Mouse (Mus musculus): ENCODE data around the gene Golph3l. TPM values are rescaled to one million over a fixed set of nuclear protein-coding genes. Genes with fewer than 3 reads are reported as not detected.
"Not testable (repeated sequence)": the region's sequence is repeated elsewhere in the genome, so short reads cannot be mapped to it uniquely, and the experiment has no call there.

Golph3l gene
- total RNA-seq (2014; rRNA removed) (17.3 and 18.4 TPM in 2 replicates), polyA plus RNA-seq (2015; fragmentation: Nextera tagmentation; extraction: Ambion mirVana) (19.3 and 20.1 TPM in 2 replicates)

DNA sequence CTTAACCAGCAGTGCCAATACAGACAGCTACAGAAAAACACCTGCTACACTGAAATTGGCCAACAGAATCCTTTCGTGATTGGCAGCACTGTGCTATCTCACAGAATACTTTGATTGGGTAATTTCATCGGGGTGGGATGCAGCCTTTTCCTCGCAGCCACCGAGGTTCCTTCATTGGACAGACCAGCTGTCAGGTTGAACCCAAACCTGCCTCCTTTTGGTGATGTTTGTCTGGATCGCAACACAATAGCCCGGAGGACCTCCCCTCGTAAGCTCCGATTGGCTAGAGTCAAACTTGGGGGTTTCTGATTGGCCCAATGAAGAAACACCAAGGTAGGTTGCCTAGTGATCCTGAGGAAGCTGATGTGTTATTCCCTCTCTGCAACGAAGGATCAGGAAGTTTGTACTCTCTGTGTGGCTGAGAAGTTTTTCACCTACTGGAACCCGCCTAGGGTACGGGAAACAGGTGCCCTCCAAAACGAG, at the start of gene Golph3l:
TSS of gene Golph3l (plus strand) at position 331 of the 483 bp plus-strand sequence.
- Histone ChIP-seq H3K9me3 (ENCODE audit: low read length) (no peaks in the 10 kb centered on the region), H3K36me3 (ENCODE audit: insufficient read depth, low read length) (no peaks in the 10 kb centered on the region), H3K9ac (replicated peaks; ENCODE audit: low read length) (peak within 1 kb of the TSS; percentile 40), H3K4me1 (ENCODE audit: insufficient read depth, low read length) (no peaks in the 10 kb centered on the region), H3K4me2 (ENCODE audit: low read depth, low read length) (peak within 1 kb of the TSS; percentile 64), H3K27ac (peak within 1 kb of the TSS; percentile 57), H3K4me3 (ENCODE audit: low read length) (peak within 1 kb of the TSS; percentile 67), H3K27me3 (ENCODE audit: insufficient read depth, low read length) (no peaks in the 10 kb centered on the region)
- DNase-seq (ENCODE audit: low spot score) (peak; percentile 97), ATAC-seq (peak; percentile 100)
- WGBS = under 1% methylated on average over 12 of the region's 12 CpGs
- peak; percentile 23; the same call in 1 of the 2 replicates for TF ChIP-seq CTCF (IDR thresholded peaks at IDR 0.05; ENCODE audit: low read depth)

DNA sequence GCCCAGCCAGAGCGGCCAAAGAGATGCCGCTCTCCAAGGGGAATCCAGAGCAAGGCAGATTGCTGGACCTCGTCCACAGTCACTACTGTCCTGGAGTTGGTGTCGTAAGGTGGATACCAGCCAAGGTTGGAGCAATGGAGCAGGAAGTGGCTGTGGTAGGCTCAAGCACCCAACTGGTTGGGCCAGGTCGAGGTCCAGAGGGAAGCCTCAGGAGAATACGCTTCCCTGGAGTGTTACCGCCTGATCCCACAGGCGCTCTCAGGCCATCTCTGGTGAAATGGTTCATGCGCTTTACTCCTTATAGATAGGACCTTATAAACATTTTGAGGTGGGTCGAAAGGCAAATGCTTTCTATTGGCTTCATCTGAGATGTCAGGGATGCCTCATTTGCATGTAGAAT, 49.8 kb upstream of the Golph3l start:
- TF ChIP-seq CTCF (IDR thresholded peaks at IDR 0.05; ENCODE audit: low read depth) = no peak
- H3K9me3 ChIP-seq (ENCODE audit: low read length) = no peaks in the 10 kb centered on the region
- no peak overlapping the region for H3K4me3 ChIP-seq (ENCODE audit: low read length)
- H3K36me3 ChIP-seq (ENCODE audit: insufficient read depth, low read length) = no peaks in the 10 kb centered on the region
- H3K9ac ChIP-seq (replicated peaks; ENCODE audit: low read length) = no peak overlapping the region
- ATAC-seq (no peak), DNase-seq (ENCODE audit: low spot score) (no peak)
- H3K4me2 ChIP-seq (ENCODE audit: low read depth, low read length) = no peak overlapping the region
- H3K27me3 ChIP-seq (ENCODE audit: insufficient read depth, low read length) = no peaks in the 10 kb centered on the region
- no peaks in the 10 kb centered on the region for H3K4me1 ChIP-seq (ENCODE audit: insufficient read depth, low read length)
- WGBS = 90% methylated on average over 10 of the region's 10 CpGs
- no peak overlapping the region for H3K27ac ChIP-seq

DNA sequence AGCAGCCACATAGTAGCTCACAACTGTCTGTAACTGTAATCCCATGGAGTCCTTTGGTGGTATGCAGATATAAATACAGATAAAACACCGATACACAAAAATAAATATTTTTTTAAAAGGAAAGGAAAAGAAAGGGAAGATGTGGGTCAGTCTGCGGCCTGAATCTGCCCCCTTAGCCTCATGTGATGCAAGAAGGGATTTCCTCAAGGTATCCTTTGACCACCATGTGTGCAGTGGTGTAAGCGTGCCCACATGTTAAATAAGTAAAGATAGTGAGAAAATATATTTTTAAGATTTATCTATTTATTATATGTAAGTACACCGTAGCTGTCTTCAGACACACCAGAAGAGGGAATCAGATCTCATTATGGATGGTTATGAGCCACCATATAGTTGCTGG, 48.9 kb upstream of the Golph3l start:
- TF ChIP-seq CTCF (IDR thresholded peaks at IDR 0.05; ENCODE audit: low read depth) = no peak
- WGBS = 94% methylated on average over 4 of the region's 4 CpGs
- no peaks in the 10 kb centered on the region for H3K4me1 ChIP-seq (ENCODE audit: insufficient read depth, low read length)

DNA sequence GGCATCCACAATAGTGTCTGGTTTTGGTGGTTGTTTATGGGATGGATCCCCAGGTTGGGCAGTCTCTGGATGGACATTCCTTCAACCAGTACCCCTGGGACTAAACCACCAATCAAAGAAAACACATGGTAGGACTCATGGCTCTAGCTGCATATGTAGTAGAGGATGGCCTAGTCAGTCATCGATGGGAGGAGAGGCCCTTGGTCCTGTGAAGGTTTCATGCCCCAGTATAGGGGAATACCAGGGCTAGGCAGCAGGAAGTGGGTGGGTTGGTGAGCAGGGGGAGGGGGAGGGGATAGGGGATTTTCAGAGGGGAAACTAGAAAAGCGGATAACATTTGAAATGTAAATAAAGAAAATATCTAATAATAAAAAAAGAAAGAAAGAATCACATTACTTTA, 47.5 kb upstream of the Golph3l start:
- H3K4me1 ChIP-seq (ENCODE audit: insufficient read depth, low read length); H3K9ac ChIP-seq (replicated peaks; ENCODE audit: low read length); H3K4me2 ChIP-seq (ENCODE audit: low read depth, low read length); H3K27me3 ChIP-seq (ENCODE audit: insufficient read depth, low read length); DNase-seq (ENCODE audit: low spot score); H3K36me3 ChIP-seq (ENCODE audit: insufficient read depth, low read length); H3K4me3 ChIP-seq (ENCODE audit: low read length); ATAC-seq; H3K9me3 ChIP-seq (ENCODE audit: low read length); H3K27ac ChIP-seq: not testable (repeated sequence)
- 85% methylated on average over 2 of the region's 2 CpGs for WGBS

More for the DNA sequence above, 48.9 kb upstream of the Golph3l start:
- no peak for ATAC-seq
- Histone ChIP-seq H3K36me3 (ENCODE audit: insufficient read depth, low read length) (no peaks in the 10 kb centered on the region), H3K27me3 (ENCODE audit: insufficient read depth, low read length) (no peaks in the 10 kb centered on the region), H3K4me2 (ENCODE audit: low read depth, low read length) (no peak overlapping the region), H3K9ac (replicated peaks; ENCODE audit: low read length) (no peak overlapping the region), H3K27ac (no peak overlapping the region), H3K4me3 (ENCODE audit: low read length) (no peak overlapping the region), H3K9me3 (ENCODE audit: low read length) (no peaks in the 10 kb centered on the region)
- no peak for DNase-seq (ENCODE audit: low spot score)

DNA sequence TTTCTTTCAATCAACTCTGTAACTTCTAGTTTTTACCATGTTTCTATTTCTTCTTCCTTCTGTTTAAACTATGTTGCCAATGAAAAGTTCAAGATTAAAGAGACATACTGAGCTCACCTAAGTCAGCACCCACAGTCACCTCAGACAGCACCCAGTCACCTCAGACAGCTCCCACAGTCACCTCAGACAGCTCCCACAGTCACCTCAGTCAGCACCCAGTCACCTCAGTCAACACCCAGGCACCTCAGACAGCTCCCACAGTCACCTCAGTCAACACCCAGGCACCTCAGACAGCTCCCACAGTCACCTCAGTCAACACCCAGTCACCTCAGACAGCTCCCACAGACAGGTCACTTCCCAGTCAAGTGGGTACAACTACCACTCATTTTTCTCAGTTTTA, 46.6 kb upstream of the Golph3l start:
- H3K9me3 ChIP-seq (ENCODE audit: low read length) = no peaks in the 10 kb centered on the region
- no peak for ATAC-seq

DNA sequence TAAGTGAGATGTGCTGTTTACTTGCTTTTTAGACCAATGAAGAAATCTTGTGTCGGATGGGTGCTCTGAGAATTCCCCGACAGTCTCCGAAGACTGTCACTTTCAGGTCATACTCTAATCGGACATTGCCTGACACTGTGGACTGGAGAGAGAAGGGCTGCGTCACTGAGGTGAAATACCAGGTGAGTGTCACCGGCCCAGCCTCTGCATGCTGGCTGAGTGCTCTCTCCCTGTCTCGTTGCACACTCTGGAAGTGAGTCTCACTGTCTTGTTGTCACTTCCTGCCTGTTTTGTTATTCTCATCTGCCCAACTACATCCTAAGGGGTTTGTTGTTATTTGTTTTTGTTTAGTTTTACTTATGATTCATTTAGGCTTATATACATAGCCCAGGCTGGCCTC, 45.8 kb upstream of the Golph3l start:
- 73% methylated on average over 7 of the region's 7 CpGs for WGBS

More for the DNA sequence above, 46.6 kb upstream of the Golph3l start:
- no peak overlapping the region for H3K27ac ChIP-seq
- DNase-seq (ENCODE audit: low spot score) = no peak
- H3K27me3 ChIP-seq (ENCODE audit: insufficient read depth, low read length) = no peaks in the 10 kb centered on the region
- no peak overlapping the region for H3K9ac ChIP-seq (replicated peaks; ENCODE audit: low read length)
- no peaks in the 10 kb centered on the region for H3K4me1 ChIP-seq (ENCODE audit: insufficient read depth, low read length)
- H3K36me3 ChIP-seq (ENCODE audit: insufficient read depth, low read length) = no peaks in the 10 kb centered on the region
- TF ChIP-seq CTCF (IDR thresholded peaks at IDR 0.05; ENCODE audit: low read depth) = no peak
- H3K4me3 ChIP-seq (ENCODE audit: low read length) = no peak overlapping the region
- H3K4me2 ChIP-seq (ENCODE audit: low read depth, low read length) = no peak overlapping the region

DNA sequence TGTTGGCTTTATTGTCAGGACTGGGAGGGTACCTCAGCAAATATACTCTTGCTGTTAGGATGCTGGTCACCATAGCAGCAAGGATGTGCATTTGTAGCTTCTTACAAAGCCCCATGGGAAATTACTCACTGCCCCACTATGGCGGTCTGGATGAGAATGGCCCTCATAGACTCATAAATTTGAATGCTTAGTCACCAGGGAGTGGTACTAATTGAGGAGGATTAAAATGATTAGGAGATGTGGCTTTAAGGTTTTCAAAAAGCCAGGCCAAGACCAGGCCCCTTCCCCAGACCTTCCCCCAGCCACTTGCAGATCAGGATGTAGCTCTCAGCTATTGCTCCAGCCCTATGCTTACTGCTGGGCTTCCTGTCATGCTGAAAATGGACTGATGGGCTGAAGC, 38.6 kb upstream of the Golph3l start:
- Histone ChIP-seq H3K4me2 (ENCODE audit: low read depth, low read length) (no peak overlapping the region), H3K27ac (no peak overlapping the region)
- WGBS = 54% methylated on average over 1 of the region's 1 CpGs

More for the DNA sequence above, 45.8 kb upstream of the Golph3l start:
- no peaks in the 10 kb centered on the region for H3K27me3 ChIP-seq (ENCODE audit: insufficient read depth, low read length)
- H3K27ac ChIP-seq = no peak overlapping the region
- ATAC-seq = no peak
- TF ChIP-seq CTCF (IDR thresholded peaks at IDR 0.05; ENCODE audit: low read depth) = no peak
- no peak overlapping the region for H3K4me2 ChIP-seq (ENCODE audit: low read depth, low read length)
- H3K4me3 ChIP-seq (ENCODE audit: low read length) = no peak overlapping the region
- H3K36me3 ChIP-seq (ENCODE audit: insufficient read depth, low read length) = no peaks in the 10 kb centered on the region
- no peaks in the 10 kb centered on the region; the same call in 1 of the 2 replicates for H3K9me3 ChIP-seq (ENCODE audit: low read length)
- H3K4me1 ChIP-seq (ENCODE audit: insufficient read depth, low read length) = no peaks in the 10 kb centered on the region
- no peak overlapping the region for H3K9ac ChIP-seq (replicated peaks; ENCODE audit: low read length)
- DNase-seq (ENCODE audit: low spot score) = no peak

More for the DNA sequence above, 38.6 kb upstream of the Golph3l start:
- Histone ChIP-seq H3K4me3 (ENCODE audit: low read length) (no peak overlapping the region), H3K36me3 (ENCODE audit: insufficient read depth, low read length) (no peaks in the 10 kb centered on the region), H3K9ac (replicated peaks; ENCODE audit: low read length) (no peak overlapping the region), H3K4me1 (ENCODE audit: insufficient read depth, low read length) (no peaks in the 10 kb centered on the region), H3K27me3 (ENCODE audit: insufficient read depth, low read length) (no peaks in the 10 kb centered on the region), H3K9me3 (ENCODE audit: low read length) (no peaks in the 10 kb centered on the region; the same call in 1 of the 2 replicates)
- DNase-seq (ENCODE audit: low spot score) = no peak
- ATAC-seq = no peak
- TF ChIP-seq CTCF (IDR thresholded peaks at IDR 0.05; ENCODE audit: low read depth) = no peak
